Mouse (Mus musculus) megakaryocyte, embryonic 14.5 days (primary cell): ENCODE data around the gene Usp42.

ENCODE experiments used
- FLI1 ChIP-seq: IDR thresholded peaks from 2 replicates; pipeline ENCODE4 v1.6.1; 2012; ENCODE audit warnings: low read length, inconsistent platforms, mixed read lengths
- GATA1 ChIP-seq: IDR thresholded peaks from 3 replicates; pipeline ENCODE4 v1.6.1; 2012; ENCODE audit warnings: mixed read lengths, low read length, inconsistent platforms, borderline replicate concordance

DNA sequence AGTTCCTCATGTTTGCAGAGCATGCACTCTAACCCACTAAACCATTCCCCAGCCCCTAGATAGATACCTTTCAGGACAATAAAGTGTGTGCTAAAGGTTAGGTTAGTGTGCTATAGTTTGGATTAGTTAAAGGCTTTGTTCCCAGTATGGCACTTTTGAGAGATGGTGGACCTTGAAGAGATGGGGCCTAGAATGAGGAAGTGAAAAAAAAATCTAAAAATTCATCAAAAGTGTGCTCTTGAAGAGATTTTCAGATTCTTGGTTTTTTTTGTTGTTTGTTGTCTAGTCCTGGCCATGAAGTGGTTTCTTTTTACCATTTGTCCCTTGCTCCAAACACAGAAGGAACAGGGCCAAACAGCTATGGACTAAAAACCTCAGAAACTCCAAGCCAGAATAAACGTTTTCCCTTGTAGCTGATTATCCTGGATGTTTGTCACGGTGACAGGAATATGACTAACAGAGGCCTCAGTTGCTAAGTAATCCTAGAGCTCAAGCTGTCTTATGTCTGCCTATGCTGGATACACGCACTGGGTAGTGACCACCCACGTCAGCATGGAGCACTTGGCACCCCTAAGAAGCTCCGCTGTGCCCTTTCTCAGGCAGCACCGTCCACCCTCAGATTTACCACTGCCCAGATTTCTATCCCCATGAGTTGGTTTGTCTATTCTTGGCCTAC lies 61.2 kb downstream of the Usp42 start:
- no peak for TF ChIP-seq GATA1
- TF ChIP-seq FLI1: no peak
